Mouse (Mus musculus) liver, embryonic 11.5 days (tissue): Measurements from ENCODE around the gene Ubqln2. TPM values are rescaled to one million over a fixed set of nuclear protein-coding genes. Genes with fewer than 3 reads are reported as not detected.
A peak's percentile ranks its signal among the peaks of the same experiment; 100 is the strongest.

Source experiments
- ATAC-seq: fragments of 200-750 bp; cut with Nextera tagmentation; replicated peaks from 2 replicates; pipeline ENCODE4 v1.8.0; 2017; ENCODE audit warnings: moderate number of reproducible peaks, mild to moderate bottlenecking, moderate TSS enrichment, moderate library complexity; ENCODE audit not compliant: low FRiP score
- DNase-seq: peaks from one replicate; pipeline ENCODE4 v3.0.0-alpha.2; 2017; ENCODE audit warnings: low spot score
- H3K27ac ChIP-seq: fragments of 300-500 bp; sonication (generic); 2 replicates; pipeline ENCODE4 v1.5.1; 2014; ENCODE audit warnings: mild to moderate bottlenecking, low read depth, low read length, control low read depth
- H3K27me3 ChIP-seq: fragments of 300-500 bp; sonication (generic); replicated peaks from 2 replicates; pipeline ENCODE4 v1.6.1; 2014; ENCODE audit warnings: low read length, mixed read lengths; ENCODE audit not compliant: control insufficient read depth, insufficient read depth
- H3K36me3 ChIP-seq: fragments of 300-500 bp; sonication (generic); 2 replicates; pipeline ENCODE4 v1.6.1; 2014; ENCODE audit warnings: mild to moderate bottlenecking, low read length, moderate library complexity, mixed read lengths; ENCODE audit not compliant: control insufficient read depth, insufficient read depth
- H3K4me1 ChIP-seq: fragments of 300-500 bp; sonication (generic); replicated peaks from 2 replicates; pipeline ENCODE4 v1.6.1; 2014; ENCODE audit warnings: low read length, mixed read lengths; ENCODE audit not compliant: control insufficient read depth, insufficient read depth
- H3K4me2 ChIP-seq: fragments of 300-500 bp; sonication (generic); 2 replicates; pipeline ENCODE4 v1.6.1; 2014; ENCODE audit warnings: mild to moderate bottlenecking, control low read depth, moderate library complexity
- H3K4me3 ChIP-seq: fragments of 300-500 bp; sonication (generic); 2 replicates; pipeline ENCODE4 v1.5.1; 2014; ENCODE audit warnings: low read depth, low read length, control low read depth
- H3K9ac ChIP-seq: fragments of 300-500 bp; sonication (generic); 2 replicates; pipeline ENCODE4 v1.6.1; 2014; ENCODE audit warnings: low read depth, low read length, control low read depth
- H3K9me3 ChIP-seq: fragments of 300-500 bp; sonication (generic); 2 replicates; pipeline ENCODE4 v1.6.1; 2016; ENCODE audit warnings: low read length, inconsistent platforms, mixed read lengths; ENCODE audit not compliant: control insufficient read depth
- WGBS: fragments of 180-500 bp; shearing (Covaris S2); extraction: QIAGEN DNeasy Blood & Tissue Kit; methylation state at CpG from one replicate; pipeline ENCODE4 v1.1.7; 2014; 5-methylcytosine and 5-hydroxymethylcytosine counted together
- polyA plus RNA-seq: library from polyadenylated mRNA; unstranded; fragments of >200 nt; fragmentation: Nextera tagmentation; extraction: Ambion mirVana; gene quantifications from 2 replicates; pipeline ENCODE4 v1.2.1, GENCODE M21; 2014

Gene Ubqln2
- 14.8 and 15.5 TPM in 2 replicates for polyA plus RNA-seq

- peak within 1 kb of the TSS; percentile 76 for H3K9ac ChIP-seq
- H3K4me2 ChIP-seq, result peak within 1 kb of the TSS; percentile 76
- no peaks in the 10 kb centered on the region; the same call in 1 of the 2 replicates for H3K27me3 ChIP-seq
- H3K27ac ChIP-seq, result peak within 1 kb of the TSS; percentile 78
- peak; percentile 84 for DNase-seq
- no peaks in the 10 kb centered on the region for H3K36me3 ChIP-seq
- ATAC-seq, result peak; percentile 93
- 15% methylated on average over 58 of the region's 76 CpGs for WGBS
- H3K4me3 ChIP-seq, result peak within 1 kb of the TSS; percentile 69
- no peaks in the 10 kb centered on the region for H3K4me1 ChIP-seq
- no peaks in the 10 kb centered on the region for H3K9me3 ChIP-seq
These were observed at the start of gene Ubqln2 for GRCm38 (mm10) chrX:153497688-153498516. Ubqln2 (plus strand) TSS chrX:153498227.

DNA sequence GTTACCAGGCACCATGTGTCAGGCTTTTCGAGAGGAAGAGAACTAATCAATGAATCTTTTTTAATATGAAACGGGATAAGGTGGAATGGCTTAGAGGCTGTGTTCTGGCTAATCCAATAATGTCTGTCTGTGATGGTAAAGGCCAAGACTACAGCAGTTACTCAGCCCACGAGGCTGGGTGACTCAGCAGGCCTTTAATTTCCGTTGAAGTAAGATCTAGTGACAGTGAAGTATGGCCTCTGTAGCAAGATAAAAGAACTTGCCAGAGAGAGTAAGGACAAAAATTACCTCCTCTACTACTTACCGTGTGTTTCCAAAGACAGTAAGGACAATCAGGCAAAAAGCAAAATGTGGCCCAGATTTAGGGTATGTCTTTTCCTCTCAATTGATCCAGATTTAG lies 46.1 kb upstream of the Ubqln2 start:
- no peaks in the 10 kb centered on the region for H3K27me3 ChIP-seq
- 53% methylated on average over 5 of the region's 5 CpGs for WGBS
- H3K4me1 ChIP-seq, result no peaks in the 10 kb centered on the region
- H3K9me3 ChIP-seq, result no peaks in the 10 kb centered on the region
- H3K36me3 ChIP-seq, result no peaks in the 10 kb centered on the region
- H3K4me3 ChIP-seq, result no peak overlapping the region
- ATAC-seq, result no peak
- no peak overlapping the region for H3K27ac ChIP-seq
- H3K4me2 ChIP-seq, result no peak overlapping the region
- DNase-seq, result no peak
- H3K9ac ChIP-seq, result no peak overlapping the region

GRCm38 (mm10) chrX:153476760-153477248 lies 21.2 kb upstream of the Ubqln2 start:
- no peak overlapping the region for H3K4me3 ChIP-seq
- no peak overlapping the region for H3K9ac ChIP-seq
- H3K36me3 ChIP-seq, result no peaks in the 10 kb centered on the region
- H3K9me3 ChIP-seq, result no peaks in the 10 kb centered on the region
- 75% methylated on average over 8 of the region's 8 CpGs for WGBS
- no peaks in the 10 kb centered on the region for H3K27me3 ChIP-seq
- no peaks in the 10 kb centered on the region for H3K4me1 ChIP-seq
- no peak overlapping the region for H3K27ac ChIP-seq
- no peak for DNase-seq
- no peak for ATAC-seq
- H3K4me2 ChIP-seq, result no peak overlapping the region

GRCm38 (mm10) chrX:153492326-153492725 lies 5.7 kb upstream of the Ubqln2 start:
- Histone ChIP-seq H3K9ac (no peak overlapping the region), H3K4me3 (no peak overlapping the region), H3K9me3 (no peaks in the 10 kb centered on the region), H3K4me1 (no peaks in the 10 kb centered on the region), H3K36me3 (no peaks in the 10 kb centered on the region), H3K4me2 (no peak overlapping the region), H3K27me3 (no peaks in the 10 kb centered on the region), H3K27ac (no peak overlapping the region)
- no peak for DNase-seq
- no peak; the same call in 1 of the 2 replicates for ATAC-seq
- 58% methylated on average over 3 of the region's 3 CpGs for WGBS

DNA sequence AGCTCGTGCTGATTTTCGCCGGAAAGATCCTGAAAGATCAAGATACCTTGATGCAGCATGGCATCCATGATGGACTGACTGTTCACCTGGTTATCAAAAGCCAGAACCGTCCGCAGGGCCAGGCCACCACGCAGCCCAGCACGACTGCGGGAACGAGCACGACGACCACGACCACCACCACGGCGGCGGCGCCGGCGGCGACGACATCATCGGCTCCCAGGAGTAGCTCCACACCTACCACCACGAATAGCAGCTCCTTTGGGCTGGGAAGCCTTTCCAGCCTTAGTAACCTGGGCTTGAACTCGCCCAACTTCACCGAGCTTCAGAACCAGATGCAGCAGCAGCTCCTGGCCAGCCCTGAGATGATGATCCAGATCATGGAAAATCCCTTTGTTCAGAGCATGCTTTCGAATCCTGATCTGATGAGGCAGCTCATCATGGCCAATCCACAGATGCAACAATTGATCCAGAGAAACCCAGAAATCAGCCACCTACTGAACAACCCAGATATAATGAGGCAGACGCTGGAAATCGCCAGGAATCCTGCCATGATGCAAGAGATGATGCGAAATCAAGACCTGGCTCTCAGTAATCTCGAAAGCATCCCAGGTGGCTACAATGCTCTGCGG lies 752 bp downstream of the Ubqln2 start:
- DNase-seq, result no peak
- 12% methylated on average over 30 of the region's 30 CpGs for WGBS
- peak overlapping the region; percentile 76 for H3K9ac ChIP-seq
- H3K27ac ChIP-seq, result peak overlapping the region; percentile 78
- no peaks in the 10 kb centered on the region for H3K36me3 ChIP-seq
- peak overlapping the region; percentile 69 for H3K4me3 ChIP-seq
- H3K27me3 ChIP-seq, result no peaks in the 10 kb centered on the region; the same call in 1 of the 2 replicates
- H3K9me3 ChIP-seq, result no peaks in the 10 kb centered on the region
- peak overlapping the region; percentile 76 for H3K4me2 ChIP-seq
- ATAC-seq, result no peak; the same call in 1 of the 2 replicates
- no peaks in the 10 kb centered on the region for H3K4me1 ChIP-seq

DNA sequence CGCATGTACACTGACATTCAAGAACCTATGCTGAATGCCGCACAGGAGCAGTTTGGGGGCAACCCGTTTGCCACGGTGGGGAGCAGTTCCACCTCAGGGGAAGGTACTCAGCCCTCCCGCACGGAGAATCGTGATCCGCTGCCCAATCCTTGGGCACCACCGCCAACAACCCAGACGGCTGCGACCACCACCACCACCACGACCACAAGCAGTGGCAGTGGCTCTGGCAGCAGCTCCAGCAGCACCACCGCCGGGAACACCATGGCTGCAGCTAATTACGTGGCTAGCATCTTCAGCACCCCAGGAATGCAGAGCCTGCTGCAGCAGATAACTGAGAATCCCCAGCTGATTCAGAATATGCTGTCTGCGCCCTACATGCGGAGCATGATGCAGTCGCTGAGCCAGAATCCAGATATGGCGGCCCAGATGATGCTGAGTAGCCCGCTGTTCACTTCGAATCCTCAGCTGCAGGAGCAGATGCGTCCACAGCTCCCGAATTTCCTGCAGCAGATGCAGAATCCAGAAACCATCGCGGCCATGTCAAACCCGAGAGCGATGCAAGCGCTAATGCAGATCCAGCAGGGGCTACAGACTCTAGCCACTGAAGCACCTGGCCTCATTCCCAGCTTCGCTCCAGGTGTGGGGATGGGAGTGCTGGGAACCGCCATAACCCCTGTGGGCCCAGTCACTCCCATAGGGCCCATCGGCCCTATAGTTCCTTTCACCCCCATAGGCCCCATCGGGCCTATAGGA lies 1.4 kb downstream of the Ubqln2 start:
- Histone ChIP-seq H3K27me3 (no peaks in the 10 kb centered on the region; the same call in 1 of the 2 replicates), H3K36me3 (no peaks in the 10 kb centered on the region), H3K27ac (no peak overlapping the region), H3K9me3 (no peaks in the 10 kb centered on the region), H3K4me3 (peak overlapping the region; percentile 69), H3K4me1 (no peaks in the 10 kb centered on the region), H3K9ac (peak overlapping the region; percentile 76), H3K4me2 (peak overlapping the region; percentile 76)
- 32% methylated on average over 32 of the region's 32 CpGs for WGBS
- DNase-seq (peak; percentile 34), ATAC-seq (no peak)

GRCm38 (mm10) chrX:153500047-153500345 lies 2.0 kb downstream of the Ubqln2 start:
- H3K4me1 ChIP-seq, result no peaks in the 10 kb centered on the region
- DNase-seq (no peak), ATAC-seq (no peak)
- no peaks in the 10 kb centered on the region for H3K9me3 ChIP-seq
- no peak overlapping the region for H3K27ac ChIP-seq
- 0 out of 2 replicates have a peak overlapping the region, but pooled peaks have one; percentile 30 for H3K9ac ChIP-seq
- H3K27me3 ChIP-seq, result no peaks in the 10 kb centered on the region; the same call in 1 of the 2 replicates
- WGBS, result 32% methylated on average over 12 of the region's 12 CpGs
- peak overlapping the region; percentile 69 for H3K4me3 ChIP-seq
- H3K36me3 ChIP-seq, result no peaks in the 10 kb centered on the region
- H3K4me2 ChIP-seq, result peak overlapping the region; percentile 76

- no peaks in the 10 kb centered on the region for H3K36me3 ChIP-seq
- H3K4me1 ChIP-seq, result no peaks in the 10 kb centered on the region
- no peak overlapping the region for H3K27ac ChIP-seq
- H3K27me3 ChIP-seq, result no peaks in the 10 kb centered on the region
- no peaks in the 10 kb centered on the region for H3K9me3 ChIP-seq
- 43% methylated on average over 9 of the region's 9 CpGs for WGBS
- no peak overlapping the region for H3K4me3 ChIP-seq
- H3K4me2 ChIP-seq, result no peak overlapping the region
- no peak for ATAC-seq
- DNase-seq, result no peak
- no peak overlapping the region for H3K9ac ChIP-seq
These were observed 7.9 kb downstream of the Ubqln2 start for GRCm38 (mm10) chrX:153505954-153506353.
